Mouse (Mus musculus) heart, embryonic 15.5 days (tissue): Measurements from ENCODE around the gene Mrps18b. TPM values are rescaled to one million over a fixed set of nuclear protein-coding genes. Genes with fewer than 3 reads are reported as not detected.

ENCODE experiments used
- ATAC-seq: fragments of 200-750 bp; cut with Nextera tagmentation; replicated peaks from 2 replicates; pipeline ENCODE4 v1.8.0; 2017; ENCODE audit warnings: low read depth, moderate TSS enrichment; ENCODE audit not compliant: insufficient number of reproducible peaks, insufficient read depth, low FRiP score
- H3K27ac ChIP-seq: fragments of 300-500 bp; sonication (generic); 2 replicates; pipeline ENCODE4 v1.5.1; 2015; ENCODE audit warnings: mild to moderate bottlenecking, inconsistent platforms
- H3K27me3 ChIP-seq: fragments of 300-500 bp; sonication (generic); 2 replicates; pipeline ENCODE4 v1.6.1; 2015; ENCODE audit warnings: inconsistent platforms
- H3K36me3 ChIP-seq: fragments of 300-500 bp; sonication (generic); 2 replicates; pipeline ENCODE4 v1.6.1; 2015; ENCODE audit warnings: mild to moderate bottlenecking, inconsistent platforms
- H3K4me1 ChIP-seq: fragments of 300-500 bp; sonication (generic); replicated peaks from 2 replicates; pipeline ENCODE4 v1.6.1; 2015; ENCODE audit warnings: inconsistent platforms
- H3K4me2 ChIP-seq: fragments of 300-500 bp; sonication (generic); 2 replicates; pipeline ENCODE4 v1.6.1; 2015; ENCODE audit warnings: inconsistent platforms, mild to moderate bottlenecking, moderate library complexity
- H3K4me3 ChIP-seq: fragments of 300-500 bp; sonication (generic); 2 replicates; pipeline ENCODE4 v1.5.1; 2015; ENCODE audit warnings: mild to moderate bottlenecking, inconsistent platforms
- H3K9ac ChIP-seq: fragments of 300-500 bp; sonication (generic); 2 replicates; pipeline ENCODE4 v1.6.1; 2015; ENCODE audit warnings: mild to moderate bottlenecking, inconsistent platforms
- H3K9me3 ChIP-seq: fragments of 300-500 bp; sonication (generic); replicated peaks from 2 replicates; pipeline ENCODE4 v1.6.1; 2016; ENCODE audit warnings: inconsistent platforms
- WGBS: fragments of 180-500 bp; shearing (Covaris S2); methylation state at CpG from one replicate; pipeline ENCODE4 v1.1.7; 2015; ENCODE audit warnings: mixed read lengths; 5-methylcytosine and 5-hydroxymethylcytosine counted together
- microRNA counts: library from miRNA; unstranded; fragments of <30 nt; microRNA quantifications from one replicate; lab custom pipeline; 2016
- microRNA-seq: library from miRNA; unstranded; fragments of <30 nt; microRNA quantifications from one replicate; pipeline ENCODE4, GENCODE M21; 2016
- polyA plus RNA-seq: library from polyadenylated mRNA; unstranded; fragments of >200 nt; fragmentation: Nextera tagmentation; extraction: Ambion mirVana; gene quantifications from 2 replicates; pipeline ENCODE4 v1.2.1, GENCODE M21; 2015

Mrps18b gene
- polyA plus RNA-seq, 1 experiment from 2014 or later, result 64.2 TPM

GRCm38 (mm10) chr17:35861198-35861857, 54.9 kb downstream of the Mrps18b start, which contains the start of gene Nrm:
TSS of gene Nrm (plus strand) at chr17:35861318.
- peaks cover 15% of the 10 kb centered on the region for H3K4me1 ChIP-seq
- no peaks in the 10 kb centered on the region for H3K27me3 ChIP-seq
- peak within 1 kb of the TSS; percentile 68 for H3K4me2 ChIP-seq
- H3K9ac ChIP-seq, result peak within 1 kb of the TSS; percentile 70
- peak within 1 kb of the TSS; percentile 72 for H3K4me3 ChIP-seq
- ATAC-seq, result peak; percentile 89
- WGBS, result under 1% methylated on average over 47 of the region's 47 CpGs
- no peaks in the 10 kb centered on the region for H3K9me3 ChIP-seq
- peak within 1 kb of the TSS; percentile 94 for H3K27ac ChIP-seq
- H3K36me3 ChIP-seq, result peaks cover 18% of the 10 kb centered on the region

- Histone ChIP-seq H3K9ac (peak overlapping the region; percentile 70), H3K4me3 (peak overlapping the region; percentile 72), H3K27ac (peak overlapping the region; percentile 94), H3K4me2 (peak overlapping the region; percentile 68), H3K9me3 (no peaks in the 10 kb centered on the region), H3K4me1 (peaks cover 15% of the 10 kb centered on the region), H3K36me3 (peaks cover 18% of the 10 kb centered on the region), H3K27me3 (no peaks in the 10 kb centered on the region)
- WGBS, result 4% methylated on average over 12 of the region's 12 CpGs
- ATAC-seq, result no peak
Measured at GRCm38 (mm10) chr17:35860831-35861197, 55.4 kb downstream of the Mrps18b start.

MicroRNAs within 50 kb of the gene (microRNA counts, 519-probe panel; counts per million panel counts)
- microRNA mmu-miR-1894-3p (lab: Ali Mortazavi, UCI) (not detected), microRNA mmu-miR-1894-5p (lab: Ali Mortazavi, UCI) (1,853 counts per million, percentile 15 among the panel's probes with 10 or more counts), microRNA mmu-miR-877 (lab: Ali Mortazavi, UCI) (1,950 counts per million, percentile 20 among the panel's probes with 10 or more counts)

Small RNA genes within 50 kb of the gene (microRNA-seq; reads per million reads assigned to microRNA genes)
- gene Gm28033, result 1.5 reads per million
- gene Mir1894, result not detected
- 52.7 reads per million, percentile 43 among the genes with 10 or more reads in this experiment for gene Mir877

Other genes starting within 250 kb of the Mrps18b start
- gene Vars2, start 248.8 kb downstream of the Mrps18b start, polyA plus RNA-seq, result 11.1 and 16.2 TPM in 2 replicates
- gene Gtf2h4, start 242.7 kb downstream of the Mrps18b start, polyA plus RNA-seq, result 21.3 and 28.7 TPM in 2 replicates
- 109 and 125 TPM in 2 replicates for gene Ddr1, start 211.8 kb downstream of the Mrps18b start, polyA plus RNA-seq
- 49.7 and 56.5 TPM in 2 replicates for gene Ier3, start 94.7 kb downstream of the Mrps18b start, polyA plus RNA-seq
- 103 and 109 TPM in 2 replicates for gene Flot1, start 93.2 kb downstream of the Mrps18b start, polyA plus RNA-seq
- 567 and 662 TPM in 2 replicates for gene Tubb5, start 78.1 kb downstream of the Mrps18b start, polyA plus RNA-seq
- gene Mdc1, start 74.9 kb downstream of the Mrps18b start, polyA plus RNA-seq, result 12.6 and 17.0 TPM in 2 replicates
- gene Nrm, start 55.1 kb downstream of the Mrps18b start, polyA plus RNA-seq, result 38.7 and 46.2 TPM in 2 replicates
- 17.9 and 21.4 TPM in 2 replicates for gene Ppp1r18, start 50.8 kb downstream of the Mrps18b start, polyA plus RNA-seq
- gene Dhx16, start 36.6 kb downstream of the Mrps18b start, polyA plus RNA-seq, result 19.7 and 31.1 TPM in 2 replicates
- gene 2310061I04Rik, start 19.0 kb downstream of the Mrps18b start, polyA plus RNA-seq, result 23.9 and 27.6 TPM in 2 replicates
- gene Atat1, start 6.3 kb downstream of the Mrps18b start, polyA plus RNA-seq, result 38.7 and 50.7 TPM in 2 replicates
- gene Ppp1r10, start within 50 bp of the Mrps18b start, polyA plus RNA-seq, result 26.5 and 28.1 TPM in 2 replicates
- gene Abcf1, start 53.4 kb upstream of the Mrps18b start, polyA plus RNA-seq, result 57.8 and 71.3 TPM in 2 replicates
- gene Gnl1, start 63.5 kb upstream of the Mrps18b start, polyA plus RNA-seq, result 31.4 and 37.8 TPM in 2 replicates
- gene Prr3, start 63.8 kb upstream of the Mrps18b start, polyA plus RNA-seq, result 13.7 and 20.4 TPM in 2 replicates
- gene H2-T24, start 104.2 kb upstream of the Mrps18b start, polyA plus RNA-seq, result 1.3 and 2.7 TPM in 2 replicates
- 4.7 and 11.6 TPM in 2 replicates for gene H2-T23, start 116.5 kb upstream of the Mrps18b start, polyA plus RNA-seq
- 7.0 and 12.0 TPM in 2 replicates for gene H2-T22, start 126.4 kb upstream of the Mrps18b start, polyA plus RNA-seq
- not detected in 2 replicates for gene Gm6034, start 126.6 kb upstream of the Mrps18b start, polyA plus RNA-seq
- 0.13 TPM in 1 of 2 replicates, not detected in the other for gene Gm11127, start 142.0 kb upstream of the Mrps18b start, polyA plus RNA-seq
- not detected in 2 replicates for gene Gm19684, start 205.3 kb upstream of the Mrps18b start, polyA plus RNA-seq
- gene Gm7030, start 213.0 kb upstream of the Mrps18b start, polyA plus RNA-seq, result not detected in 2 replicates